Mouse (Mus musculus): ENCODE measurements around the gene Apbb1.

DNA sequence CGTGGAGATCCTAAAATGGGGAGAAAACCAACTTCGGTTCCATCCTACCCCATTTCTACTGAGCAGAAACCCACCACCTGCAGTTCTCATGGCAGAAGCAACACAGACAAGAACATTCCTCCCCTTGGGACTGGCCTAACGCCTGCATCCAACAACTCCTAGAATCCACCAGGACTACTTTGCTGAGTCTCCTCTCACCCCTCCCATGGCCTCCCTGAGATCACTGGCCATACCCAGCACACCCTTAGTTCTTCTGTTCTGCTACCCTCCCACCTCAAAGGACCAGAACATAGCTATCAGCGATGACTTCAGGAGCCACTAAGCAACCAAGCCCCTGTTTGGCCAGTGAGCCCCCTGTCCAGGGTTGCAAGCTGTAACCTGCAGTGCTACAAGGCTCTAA is 10.7 kb downstream of the Apbb1 start:
- no peak for TF ChIP-seq ZNF384 (IDR thresholded peaks at IDR 0.05; ENCODE audit: low read depth, low read length)
- TF ChIP-seq HCFC1 (IDR thresholded peaks at IDR 0.05; ENCODE audit: borderline replicate concordance, insufficient read depth, low read length) = no peak
- no peak for TF ChIP-seq CHD2 (IDR thresholded peaks at IDR 0.05; ENCODE audit: low read depth, low read length)
